Mouse (Mus musculus) cerebellum, postnatal 4 days (tissue): ENCODE data around the gene Fam131b.

ENCODE experiments used
- DNase-seq, 2 experiments: peaks; one replicate each; pipeline ENCODE4 v3.0.0; 2022; ENCODE audit warnings: low spot score in 2 of 2, mixed read lengths in 1 of 2

Fam131b gene

GRCm38 (mm10) chr6:42328757-42329156 is 4.3 kb upstream of the Fam131b start:
- no peak for DNase-seq

GRCm38 (mm10) chr6:42326509-42326908 is 2.1 kb upstream of the Fam131b start:
- DNase-seq: no peak

GRCm38 (mm10) chr6:42325268-42325609 is 796 bp upstream of the Fam131b start:
- DNase-seq: peak; percentile 70 to 86

GRCm38 (mm10) chr6:42324067-42324481 is 369 bp downstream of the Fam131b start:
- peak in 1 of 2 experiments; percentile 44 for DNase-seq

- no peak for DNase-seq
Observed at GRCm38 (mm10) chr6:42323371-42324066, 924 bp downstream of the Fam131b start.

- DNase-seq: no peak
Observed at GRCm38 (mm10) chr6:42318293-42318692, 6.2 kb downstream of the Fam131b start.

- no peak for DNase-seq
Observed at GRCm38 (mm10) chr6:42310427-42311053, 13.9 kb downstream of the Fam131b start.

GRCm38 (mm10) chr6:42309816-42310378 is 14.5 kb downstream of the Fam131b start:
- no peak for DNase-seq

- no peak for DNase-seq
Observed at GRCm38 (mm10) chr6:42299362-42299761, 25.1 kb downstream of the Fam131b start.

- DNase-seq: no peak
Observed at GRCm38 (mm10) chr6:42295549-42296094, 28.8 kb downstream of the Fam131b start.

GRCm38 (mm10) chr6:42293327-42293726 is 31.1 kb downstream of the Fam131b start:
- DNase-seq: no peak

- DNase-seq: no peak
Observed at GRCm38 (mm10) chr6:42287562-42287961, 36.9 kb downstream of the Fam131b start.

- no peak for DNase-seq
Observed at GRCm38 (mm10) chr6:42286448-42286847, 38.0 kb downstream of the Fam131b start, which contains the start of gene Clcn1. TSS of gene Clcn1 (plus strand) at chr6:42286685.

GRCm38 (mm10) chr6:42282865-42283528 is 41.4 kb downstream of the Fam131b start:
- DNase-seq: no peak

- no peak for DNase-seq
Observed at GRCm38 (mm10) chr6:42276151-42276550, 48.3 kb downstream of the Fam131b start.

GRCm38 (mm10) chr6:42270817-42271216 is 53.6 kb downstream of the Fam131b start:
- no peak for DNase-seq

- no peak for DNase-seq
Observed at GRCm38 (mm10) chr6:42265391-42266330, 58.8 kb downstream of the Fam131b start.
